Mouse (Mus musculus) brain, embryonic 18.5 days (tissue): ENCODE data around the gene Dio2.

Experiments
- DNase-seq: peaks from one replicate; pipeline ENCODE4 v3.0.0-alpha.2; 2012; ENCODE audit warnings: low read depth, low spot score

Gene Dio2

DNA sequence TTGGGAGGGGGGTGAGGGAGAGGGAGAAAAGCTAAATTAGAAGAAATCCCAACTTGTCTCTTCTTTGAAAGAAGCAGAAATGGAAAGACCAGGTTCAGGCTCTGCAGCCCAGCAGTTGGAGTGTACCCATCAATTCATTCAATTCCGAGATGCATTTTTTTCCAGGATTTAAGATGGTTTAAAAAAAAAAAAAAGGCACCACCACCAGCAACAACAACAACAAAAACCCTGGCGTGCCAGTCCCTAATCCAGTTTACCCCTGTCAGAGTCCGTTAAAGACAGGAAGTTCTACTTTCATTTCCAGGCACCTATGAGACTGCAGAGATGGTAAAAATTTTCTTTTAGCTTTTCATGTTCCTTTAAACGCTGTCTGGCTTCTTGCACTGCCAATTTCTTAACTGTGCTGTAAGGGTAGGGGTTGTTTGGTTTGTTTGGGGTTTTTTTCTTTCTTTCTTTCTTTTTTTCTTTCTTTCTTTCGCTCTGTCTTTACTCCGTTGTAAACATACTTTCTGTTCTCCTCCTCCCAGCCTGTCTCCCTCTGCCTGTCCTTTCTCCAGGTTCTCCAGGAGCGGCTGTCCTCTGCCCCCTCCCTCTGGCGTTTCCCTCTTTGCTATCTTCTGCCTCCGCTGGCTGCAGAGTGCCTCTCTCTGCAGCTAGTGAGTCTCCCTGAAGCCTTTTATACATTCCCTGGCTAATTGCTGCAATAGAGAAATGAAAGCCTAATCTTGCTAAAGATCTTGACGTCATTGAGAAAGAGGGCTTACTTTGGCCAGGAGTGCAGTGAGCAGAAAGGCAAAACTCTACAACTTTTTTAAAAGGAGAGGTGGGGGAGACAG is at the start of gene Dio2:
TSS of gene Dio2 (minus strand) at position 51 of the 836 bp plus-strand sequence.
- DNase-seq = no peak

DNA sequence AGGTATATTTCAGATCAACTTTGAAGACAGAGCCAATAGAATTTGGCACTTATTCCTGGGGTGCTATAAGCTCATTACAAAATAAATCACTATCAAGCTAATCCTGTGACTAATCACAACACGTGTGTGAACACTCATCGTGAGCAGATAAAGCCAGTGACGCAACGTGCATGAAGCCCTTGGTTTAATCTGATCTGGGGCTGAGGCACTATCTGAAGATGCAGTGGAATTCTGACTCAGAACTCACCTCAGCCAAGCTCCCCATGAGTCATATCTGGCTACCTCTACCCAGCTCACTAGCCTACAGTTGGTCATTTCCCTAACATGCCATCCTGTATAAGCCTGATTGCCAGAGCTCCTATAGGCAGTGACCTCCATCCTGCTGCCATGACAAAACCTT is 43.2 kb upstream of the Dio2 start:
- no peak for DNase-seq

DNA sequence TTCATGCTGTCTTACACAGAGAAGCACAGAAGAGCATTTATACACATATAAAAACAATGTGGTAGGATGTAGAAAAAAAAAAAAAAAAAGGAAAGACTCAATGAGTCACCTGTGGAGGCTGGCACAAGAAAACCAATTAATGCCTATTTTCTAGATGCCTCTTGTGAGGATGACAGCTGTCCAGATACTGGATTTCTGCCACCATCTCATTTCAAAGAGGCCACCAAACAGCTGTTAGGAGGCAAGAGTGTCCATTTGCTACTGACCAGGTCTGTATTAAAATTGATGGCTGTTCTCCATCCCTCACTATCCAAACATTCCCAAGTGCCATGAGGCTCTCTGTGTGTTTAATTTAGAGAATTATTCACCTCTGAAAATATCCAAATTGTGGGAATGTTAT is 6.5 kb upstream of the Dio2 start:
- DNase-seq = no peak

DNA sequence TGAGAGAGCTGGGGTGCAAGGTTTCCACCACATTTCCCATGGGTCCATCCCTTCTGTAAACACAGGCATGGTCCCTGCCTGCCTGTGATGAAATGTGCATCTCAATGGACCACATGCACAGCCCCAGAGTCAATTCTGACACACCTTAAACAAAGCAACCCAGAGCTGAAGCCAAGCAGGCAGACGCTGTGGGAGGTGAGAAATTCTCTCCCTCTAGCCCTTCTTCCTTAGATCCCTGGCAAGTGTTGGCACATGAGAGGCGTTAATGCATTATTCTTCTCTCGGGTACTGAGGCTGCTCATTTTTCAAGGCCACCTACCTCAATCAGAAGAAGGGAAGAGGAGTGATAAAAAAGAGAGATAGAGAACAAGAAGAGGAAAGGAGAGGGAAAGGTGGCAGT is 5.4 kb upstream of the Dio2 start:
- DNase-seq = no peak

DNA sequence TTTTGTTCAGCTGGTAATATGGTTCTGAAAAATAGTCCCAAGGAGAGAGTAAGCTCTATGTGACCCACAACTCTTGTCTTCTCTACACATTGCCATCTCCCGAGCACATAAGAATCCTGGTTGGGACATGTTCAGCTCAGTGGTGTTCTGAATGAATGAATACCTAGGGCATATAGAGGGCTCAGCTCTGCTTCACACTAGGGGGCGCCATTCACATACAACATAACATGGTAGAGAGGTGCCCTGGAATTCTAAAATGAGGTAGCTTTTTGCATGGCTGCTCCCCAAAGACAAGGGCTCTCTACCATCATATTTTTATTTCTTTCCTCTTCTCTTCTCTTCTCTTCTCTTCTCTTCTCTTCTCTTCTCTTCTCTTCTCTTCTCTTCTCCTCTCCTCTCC is 2.2 kb upstream of the Dio2 start:
- DNase-seq = no peak

DNA sequence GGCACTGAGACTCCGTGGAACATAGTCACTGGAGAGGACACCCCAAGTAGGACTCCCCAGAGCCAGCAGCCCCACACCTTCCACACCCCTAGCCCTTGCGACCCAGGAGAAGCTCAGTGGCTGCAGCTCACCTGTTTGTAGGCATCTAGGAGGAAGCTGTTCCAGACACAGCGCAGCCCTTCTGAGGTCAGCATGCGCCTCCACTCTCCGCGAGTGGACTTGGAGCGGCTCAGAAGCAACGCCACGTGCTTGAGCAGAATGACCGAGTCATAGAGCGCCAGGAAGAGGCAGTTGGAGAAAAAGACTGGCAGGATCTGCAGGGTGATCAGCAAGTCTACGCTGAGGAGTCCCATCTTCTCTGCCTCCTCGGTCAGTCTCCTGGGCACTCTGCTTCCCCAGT is 306 bp downstream of the Dio2 start:
- DNase-seq = no peak

DNA sequence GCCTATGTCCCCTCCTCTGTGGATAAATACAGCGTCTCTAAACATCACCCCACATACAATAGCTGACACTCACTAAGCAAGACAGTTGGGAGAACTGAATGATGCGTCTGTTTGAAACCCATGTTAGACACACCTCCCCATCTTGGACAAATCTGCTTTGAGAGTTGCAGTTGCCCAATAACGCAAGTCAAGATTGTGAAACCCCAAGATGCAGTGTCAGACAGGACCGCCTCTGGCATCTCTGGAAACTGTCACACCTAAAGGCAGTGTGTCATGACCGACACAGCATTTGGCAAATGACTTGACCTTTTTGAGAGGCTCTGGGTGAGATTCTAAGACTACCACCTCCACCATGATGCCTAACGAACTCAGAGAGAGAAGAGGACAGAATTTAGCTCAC is 2.8 kb downstream of the Dio2 start:
- no peak for DNase-seq

DNA sequence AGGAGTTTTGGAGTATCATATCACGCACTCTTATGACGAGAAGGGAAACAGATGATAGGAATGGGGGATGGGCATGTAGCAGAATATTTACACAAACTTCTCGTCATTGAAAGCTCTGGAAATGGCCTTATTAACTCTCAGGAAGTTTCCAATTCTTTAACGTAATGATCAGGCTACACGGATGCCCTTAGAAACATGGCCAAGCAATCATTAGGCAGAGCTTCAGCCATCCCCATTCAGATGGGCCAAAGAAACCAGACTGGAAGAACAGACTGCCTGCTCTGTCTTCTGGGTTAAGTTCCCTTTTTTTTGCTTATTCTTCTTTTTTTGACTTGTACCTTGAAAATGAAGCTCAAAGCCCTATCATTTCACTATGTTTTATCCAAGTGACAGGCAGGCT is 3.7 kb downstream of the Dio2 start:
- no peak for DNase-seq

DNA sequence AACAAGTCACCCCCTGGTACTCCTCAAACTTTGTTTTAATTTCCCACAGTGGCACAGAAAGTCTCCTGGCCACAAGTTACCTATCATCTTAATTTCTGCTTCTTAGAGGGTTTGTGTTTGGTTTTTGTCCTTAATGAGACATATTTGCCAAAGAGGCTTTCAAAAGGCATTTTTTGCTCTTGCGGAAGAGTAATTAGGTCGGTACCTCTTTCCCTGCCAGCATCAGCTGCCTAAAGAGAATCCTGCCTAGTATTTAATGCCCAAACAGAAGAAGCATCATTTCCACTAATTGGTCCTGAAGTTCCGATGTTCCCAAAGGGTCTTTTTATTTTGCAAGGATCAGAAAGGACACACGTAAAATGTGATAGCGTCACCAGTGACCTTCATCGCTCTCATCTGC is 4.5 kb downstream of the Dio2 start:
- DNase-seq = no peak

DNA sequence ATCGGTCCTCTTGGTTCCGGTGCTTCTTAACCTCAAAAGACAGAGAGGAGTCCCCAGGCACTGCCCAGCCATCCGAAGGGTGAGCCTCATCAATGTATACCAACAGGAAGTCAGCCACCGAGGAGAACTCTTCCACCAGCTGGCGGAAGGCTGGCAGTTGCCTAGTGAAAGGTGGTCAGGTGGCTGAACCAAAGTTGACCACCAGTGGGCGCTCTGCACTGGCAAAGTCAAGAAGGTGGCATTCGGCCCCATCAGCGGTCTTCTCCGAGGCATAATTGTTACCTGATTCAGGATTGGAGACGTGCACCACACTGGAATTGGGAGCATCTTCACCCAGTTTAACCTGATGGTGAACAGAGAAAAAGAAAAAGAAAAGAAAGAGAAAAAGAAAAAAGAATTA is 8.6 kb downstream of the Dio2 start:
- DNase-seq = no peak

DNA sequence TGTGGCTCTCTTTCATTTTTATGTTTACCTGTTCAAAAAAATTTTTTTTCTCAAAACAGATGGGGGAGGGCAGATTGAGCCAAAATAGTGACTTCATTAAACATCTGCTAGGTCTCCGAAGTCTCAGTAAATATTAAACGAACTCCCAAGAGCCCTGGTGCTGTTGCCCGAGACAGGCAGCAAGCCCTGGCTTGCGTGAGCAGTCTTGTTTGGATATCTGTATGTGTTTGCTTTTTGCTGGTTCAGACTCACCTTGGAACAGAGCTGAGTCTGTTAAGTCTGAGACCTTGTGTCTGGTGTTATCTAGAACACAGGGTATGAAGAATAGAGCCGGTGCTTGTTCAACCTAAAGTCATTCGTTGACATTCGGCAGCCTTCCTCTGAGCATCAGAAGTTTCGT is 13.1 kb downstream of the Dio2 start:
- DNase-seq = no peak

DNA sequence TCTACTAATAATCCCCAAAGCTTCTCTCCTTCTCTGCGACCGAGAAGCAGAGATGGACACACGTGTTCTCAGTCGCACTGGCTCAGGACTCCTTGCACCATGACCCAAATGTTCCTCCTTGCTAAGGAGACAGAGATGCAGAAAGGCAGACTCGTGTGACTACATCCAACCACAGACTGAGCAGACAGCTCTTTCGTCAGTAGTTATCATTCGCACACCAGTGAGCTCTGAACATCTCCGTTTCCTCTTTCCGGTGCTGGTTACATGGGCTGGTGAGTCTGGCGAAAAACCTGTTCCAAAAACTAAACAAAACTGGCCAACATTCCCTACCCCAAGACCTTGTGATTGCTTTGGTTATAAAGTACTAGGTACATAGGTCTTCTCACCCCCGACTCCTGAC is 13.6 kb downstream of the Dio2 start:
- DNase-seq = no peak

DNA sequence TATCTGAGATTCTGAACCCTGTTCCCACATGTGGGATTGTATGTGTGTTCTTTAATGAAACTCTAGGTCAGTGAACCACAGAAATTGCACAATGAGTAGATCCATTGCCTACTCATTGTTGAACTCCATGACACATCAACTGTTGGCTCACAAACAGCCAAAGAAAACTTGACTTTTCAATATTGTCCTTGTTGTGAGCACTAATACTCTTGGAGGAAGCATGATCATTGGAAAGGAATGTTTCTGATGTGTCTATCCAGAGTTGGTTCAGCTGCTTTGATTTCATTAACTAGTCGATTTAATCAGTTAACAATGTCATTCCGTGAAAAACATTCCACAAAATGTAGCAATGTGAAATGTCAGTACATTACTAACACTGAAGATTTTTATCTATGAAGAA is 44.1 kb downstream of the Dio2 start:
- no peak for DNase-seq
